Mouse (Mus musculus) brain, adult 2 months (tissue): Measurements from ENCODE around the gene Arl14ep.

Experiments used
- DNase-seq: peaks from one replicate; pipeline ENCODE4 v3.0.0; 2011; ENCODE audit warnings: low read depth, low spot score

The Arl14ep gene

GRCm38 (mm10) chr2:106954975-106955374 lies 19.2 kb downstream of the Arl14ep start:
- DNase-seq = no peak

GRCm38 (mm10) chr2:106942451-106942850 lies 31.8 kb downstream of the Arl14ep start:
- peak; percentile 35 for DNase-seq

- no peak for DNase-seq
Observed at GRCm38 (mm10) chr2:106935681-106936080, 38.5 kb downstream of the Arl14ep start.

- DNase-seq = no peak
Observed at GRCm38 (mm10) chr2:106929906-106930305, 44.3 kb downstream of the Arl14ep start.
